Mouse (Mus musculus) neutrophil, adult 59 days (primary cell): ENCODE measurements around the gene Olfr740. TPM values are rescaled to one million over a fixed set of nuclear protein-coding genes. Genes with fewer than 3 reads are reported as not detected.

Experiments used
- total RNA-seq, 2 experiments: library from RNA; stranded (reverse); gene quantifications; 1 replicate in 1 of 2; 2 replicates in 1 of 2; pipeline ENCODE4 v1.2.4; 2023

The Olfr740 gene
- total RNA-seq, result not detected

DNA sequence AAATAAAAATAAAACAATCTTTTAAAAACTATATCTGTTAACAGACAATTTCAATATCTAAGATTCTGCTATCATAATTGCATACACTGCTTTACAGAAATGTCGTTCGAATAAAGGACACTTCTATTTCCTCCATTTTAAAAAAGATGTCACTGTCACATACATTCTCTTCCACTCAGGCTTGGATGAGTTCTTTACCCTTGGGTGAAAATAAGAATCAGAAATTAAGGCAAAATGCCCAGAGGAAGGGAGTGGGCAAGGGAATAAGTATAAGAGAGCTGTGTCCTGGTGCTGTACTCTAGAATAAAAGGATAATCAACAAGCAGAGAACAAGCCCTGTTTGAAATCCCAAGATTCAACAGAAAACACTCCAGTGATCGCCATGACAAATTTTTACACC is at the start of gene Olfr740:
Gene Olfr740 (plus strand): TSS at position 301 of the 400 bp plus-strand sequence.

DNA sequence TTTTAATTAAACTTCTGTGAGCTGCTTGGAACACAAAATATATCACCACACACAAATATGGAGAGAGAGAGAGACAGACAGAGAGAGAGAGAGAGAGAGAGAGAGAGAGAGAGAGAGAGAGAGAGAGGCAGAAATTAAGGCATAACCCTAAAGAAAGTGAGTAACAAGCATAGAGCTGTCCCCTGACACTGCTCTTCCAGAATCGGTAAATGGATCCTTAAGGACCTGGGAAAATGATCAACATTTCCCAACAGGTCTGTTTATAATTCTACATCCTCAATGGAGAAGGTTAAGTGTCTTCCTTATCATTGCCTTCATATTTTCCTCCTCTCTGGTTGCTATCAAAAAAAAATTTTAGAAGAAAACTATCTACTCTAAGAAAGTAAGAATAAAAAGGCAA is 38.1 kb upstream of the Olfr740 start, which contains the start of gene Olfr738:
Gene Olfr738 (plus strand): TSS at position 301 of the 400 bp plus-strand sequence.

DNA sequence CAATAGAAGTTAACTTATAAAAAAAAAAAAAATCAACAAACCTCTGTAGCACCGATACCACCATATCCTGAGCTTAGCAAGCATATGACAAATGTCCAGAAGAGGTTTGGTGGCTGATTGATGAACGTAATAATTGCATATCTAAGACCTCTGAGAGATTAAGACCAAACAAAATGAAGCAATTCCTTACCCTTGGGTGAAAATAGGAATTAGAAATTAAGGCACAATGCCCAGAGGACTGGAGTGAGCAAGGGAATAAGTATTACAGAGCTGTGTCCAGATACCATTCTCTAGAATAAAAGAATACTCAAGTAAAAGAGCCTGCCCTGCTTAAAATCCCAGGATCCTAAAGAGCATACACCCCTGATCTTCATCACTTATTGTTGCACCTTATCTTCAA is 27.0 kb upstream of the Olfr740 start, which contains the start of gene Olfr739:
Gene Olfr739 (plus strand): TSS at position 301 of the 400 bp plus-strand sequence.

DNA sequence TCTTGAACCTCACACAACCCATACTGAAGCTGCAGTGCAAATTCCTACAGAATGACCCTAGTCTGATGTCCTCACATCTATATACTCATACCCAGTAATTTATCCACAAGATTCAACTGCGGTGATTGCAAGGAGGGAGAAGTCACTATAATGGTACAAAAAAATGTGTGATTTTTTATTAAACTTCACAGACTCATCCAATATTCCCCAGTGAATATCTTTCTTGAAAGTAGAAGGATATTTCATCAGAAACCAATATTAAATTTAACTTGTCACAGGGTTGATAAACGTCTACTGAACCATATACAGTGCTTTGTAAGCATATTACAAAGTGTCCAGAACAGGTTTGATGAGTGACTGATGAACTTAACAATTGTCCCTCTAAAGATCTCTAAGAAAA is 27.1 kb downstream of the Olfr740 start, which contains the start of gene Olfr741:
Gene Olfr741 (plus strand): TSS at position 301 of the 400 bp plus-strand sequence.

DNA sequence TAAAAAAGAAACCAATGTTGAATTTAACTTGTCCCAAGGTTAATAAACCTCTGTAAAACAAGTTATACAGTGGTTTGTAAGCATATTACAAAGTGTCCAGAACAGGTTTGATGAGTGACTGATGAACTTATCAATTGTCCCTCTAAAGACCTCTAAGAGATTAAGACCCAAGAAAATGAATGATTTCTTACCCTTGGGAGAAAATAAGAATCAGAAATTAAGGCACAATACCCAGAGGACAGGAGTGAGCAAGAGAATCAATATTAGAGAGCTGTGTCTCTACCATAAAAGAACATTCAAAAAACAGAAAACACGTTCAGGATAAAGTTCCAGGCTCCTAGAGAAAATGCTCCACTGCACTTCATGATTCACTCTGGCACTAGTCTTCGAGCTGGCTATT is 58.0 kb downstream of the Olfr740 start, which contains the start of gene Olfr742:
Gene Olfr742 (plus strand): TSS at position 301 of the 400 bp plus-strand sequence.

Other genes with a start within 250 kb of the Olfr740 start
- gene Olfr731, start 203.7 kb upstream of the Olfr740 start, total RNA-seq, result not detected
- gene Olfr732, start 161.3 kb upstream of the Olfr740 start, total RNA-seq, result not detected
- gene Olfr733, start 144.0 kb upstream of the Olfr740 start, total RNA-seq, result not detected
- not detected for gene Olfr734, start 118.8 kb upstream of the Olfr740 start, total RNA-seq
- gene Olfr735, start 96.7 kb upstream of the Olfr740 start, total RNA-seq, result not detected
- under 1 TPM in 1 of 2 experiments, not detected in 1; 0.29 TPM for gene Tlr11, start 87.6 kb upstream of the Olfr740 start, total RNA-seq
- not detected for gene Olfr736, start 64.4 kb upstream of the Olfr740 start, total RNA-seq
- gene Olfr738, start 38.0 kb upstream of the Olfr740 start, total RNA-seq, result not detected
- gene Olfr739, start 26.9 kb upstream of the Olfr740 start, total RNA-seq, result not detected
- not detected for gene Olfr741, start 27.2 kb downstream of the Olfr740 start, total RNA-seq
- not detected for gene Olfr742, start 58.1 kb downstream of the Olfr740 start, total RNA-seq
- gene Olfr743, start 76.3 kb downstream of the Olfr740 start, total RNA-seq, result not detected
- gene Olfr744, start 169.3 kb downstream of the Olfr740 start, total RNA-seq, result not detected
- gene Olfr745, start 193.8 kb downstream of the Olfr740 start, total RNA-seq, result not detected
- gene Olfr746, start 201.5 kb downstream of the Olfr740 start, total RNA-seq, result not detected
- gene Olfr747, start 247.7 kb downstream of the Olfr740 start, total RNA-seq, result not detected